Mouse (Mus musculus) cerebellum, adult 2 months (tissue): ENCODE data around the gene Hacd2.

Experiments
- CTCF ChIP-seq: fragments of 200-500 bp; IDR thresholded peaks from 2 replicates; pipeline ENCODE4 v1.5.1; 2011; ENCODE audit warnings: low read depth, mild to moderate bottlenecking, control low read depth, low read length, moderate library complexity, borderline replicate concordance; ENCODE audit not compliant: insufficient read depth
- POLR2A ChIP-seq: fragments of 200-500 bp; IDR thresholded peaks from 2 replicates; pipeline ENCODE4 v1.6.1; 2011; ENCODE audit warnings: low read length, control low read depth, borderline replicate concordance; ENCODE audit not compliant: insufficient read depth

- TF ChIP-seq POLR2A, result no peak
- no peak for TF ChIP-seq CTCF
Observed at GRCm38 (mm10) chr16:35051066-35051465, 28.8 kb downstream of the Hacd2 start.
